Mouse (Mus musculus): Measurements from ENCODE around the gene Medag. TPM values are rescaled to one million over a fixed set of nuclear protein-coding genes. Genes with fewer than 3 reads are reported as not detected.

The Medag gene
- polyA plus RNA-seq, 1 experiment from 2014 or later: 1.4 TPM

DNA sequence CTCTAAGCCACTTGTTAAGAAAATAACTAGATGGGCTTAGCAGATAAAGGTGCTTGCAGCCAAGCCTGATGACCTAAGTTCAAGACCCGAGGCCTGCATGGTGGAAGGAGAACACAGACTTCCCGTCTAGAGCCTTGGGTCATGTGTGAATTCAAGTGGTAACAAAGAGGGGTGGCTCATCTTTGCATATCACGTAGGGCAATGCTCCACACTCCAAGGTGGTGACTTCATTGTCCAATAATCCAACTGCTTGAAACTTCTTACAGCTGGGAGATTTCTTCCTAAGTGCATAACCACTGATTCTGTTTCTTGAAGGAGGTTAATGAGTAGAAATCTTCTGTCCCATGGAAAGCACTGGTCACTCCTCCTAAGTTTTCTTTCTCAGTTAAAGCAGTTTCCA lies 50.5 kb downstream of the Medag start:
- Histone ChIP-seq H3K27me3 (no peaks in the 10 kb centered on the region), H3K9me3 (no peaks in the 10 kb centered on the region), H3K4me2 (no peak overlapping the region), H3K4me3 (no peak overlapping the region), H3K27ac (replicated peaks) (no peak overlapping the region), H3K4me1 (replicated peaks) (peaks cover 14% of the 10 kb centered on the region), H3K36me3 (no peaks in the 10 kb centered on the region), H3K9ac (no peak overlapping the region)
- no peak for ATAC-seq (ENCODE audit: low read depth)
- WGBS: 85% methylated on average over 3 of the region's 3 CpGs

DNA sequence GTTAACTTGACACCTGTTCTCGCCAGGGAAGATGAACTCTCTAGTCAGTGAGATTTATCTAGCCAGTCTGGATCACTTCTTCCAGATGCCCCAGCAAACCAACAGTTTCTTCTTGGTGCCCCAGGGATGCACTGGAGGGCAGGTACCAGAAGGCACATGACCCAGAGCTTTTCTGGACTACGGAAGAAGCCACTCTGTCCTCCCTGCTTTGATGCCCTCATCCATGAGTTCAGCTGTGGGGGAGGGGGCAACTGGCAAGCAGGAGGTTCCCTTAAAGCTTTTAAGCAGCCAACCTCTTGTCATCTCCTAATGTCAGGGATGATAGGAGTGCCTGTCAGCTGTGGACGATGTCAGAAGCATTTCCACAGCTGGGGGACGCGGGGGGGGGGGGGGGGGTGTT lies 53.8 kb downstream of the Medag start:
- no peak overlapping the region for H3K27ac ChIP-seq (replicated peaks)
- no peaks in the 10 kb centered on the region for H3K36me3 ChIP-seq
- H3K9me3 ChIP-seq: no peaks in the 10 kb centered on the region
- no peak overlapping the region for H3K4me3 ChIP-seq
- H3K4me2 ChIP-seq: no peak overlapping the region
- H3K9ac ChIP-seq: no peak overlapping the region
- H3K27me3 ChIP-seq: no peaks in the 10 kb centered on the region
- 48% methylated on average over 5 of the region's 5 CpGs for WGBS
- ATAC-seq (ENCODE audit: low read depth): no peak
- H3K4me1 ChIP-seq (replicated peaks): peaks cover 8% of the 10 kb centered on the region

GRCm38 (mm10) chr5:149474142-149474541 lies 62.6 kb downstream of the Medag start:
- no peak overlapping the region for H3K9ac ChIP-seq
- H3K4me1 ChIP-seq (replicated peaks): no peaks in the 10 kb centered on the region
- no peak for ATAC-seq (ENCODE audit: low read depth)
- H3K9me3 ChIP-seq: no peaks in the 10 kb centered on the region
- 89% methylated on average over 9 of the region's 9 CpGs for WGBS
- no peaks in the 10 kb centered on the region for H3K36me3 ChIP-seq
- H3K4me3 ChIP-seq: no peak overlapping the region
- no peaks in the 10 kb centered on the region for H3K27me3 ChIP-seq
- no peak overlapping the region for H3K4me2 ChIP-seq
- no peak overlapping the region for H3K27ac ChIP-seq (replicated peaks)

GRCm38 (mm10) chr5:149474701-149475468 lies 63.3 kb downstream of the Medag start:
- no peak for ATAC-seq (ENCODE audit: low read depth)
- H3K4me2 ChIP-seq: no peak overlapping the region
- H3K27me3 ChIP-seq: no peaks in the 10 kb centered on the region
- H3K9me3 ChIP-seq: no peaks in the 10 kb centered on the region
- 94% methylated on average over 16 of the region's 16 CpGs for WGBS
- H3K4me1 ChIP-seq (replicated peaks): no peaks in the 10 kb centered on the region
- no peak overlapping the region for H3K4me3 ChIP-seq
- no peak overlapping the region for H3K27ac ChIP-seq (replicated peaks)
- no peak overlapping the region for H3K9ac ChIP-seq
- no peaks in the 10 kb centered on the region for H3K36me3 ChIP-seq

Other genes with a start within 250 kb of the Medag start
- 62.4 and 65.4 TPM in 2 replicates for gene Uspl1, start 227.4 kb upstream of the Medag start, polyA plus RNA-seq (2015; fragmentation: Nextera tagmentation; extraction: Ambion mirVana)
- gene Hmgb1, start 227.3 kb upstream of the Medag start, polyA plus RNA-seq (2015; fragmentation: Nextera tagmentation; extraction: Ambion mirVana): 950 and 1,077 TPM in 2 replicates
- 9.3 and 14.7 TPM in 2 replicates for gene Alox5ap, start 147.0 kb upstream of the Medag start, polyA plus RNA-seq (2015; fragmentation: Nextera tagmentation; extraction: Ambion mirVana)
- gene Tex26, start 27.9 kb downstream of the Medag start, polyA plus RNA-seq (2015; fragmentation: Nextera tagmentation; extraction: Ambion mirVana): 0.54 and 1.3 TPM in 2 replicates
- gene Wdr95, start 116.9 kb downstream of the Medag start, polyA plus RNA-seq (2015; fragmentation: Nextera tagmentation; extraction: Ambion mirVana): 0.60 and 0.96 TPM in 2 replicates
- gene Hsph1, start 224.6 kb downstream of the Medag start, polyA plus RNA-seq (2015; fragmentation: Nextera tagmentation; extraction: Ambion mirVana): 90.7 and 108 TPM in 2 replicates